32 mouse cellular contexts compared by ENCODE assay signal in the genomic region with DNA sequence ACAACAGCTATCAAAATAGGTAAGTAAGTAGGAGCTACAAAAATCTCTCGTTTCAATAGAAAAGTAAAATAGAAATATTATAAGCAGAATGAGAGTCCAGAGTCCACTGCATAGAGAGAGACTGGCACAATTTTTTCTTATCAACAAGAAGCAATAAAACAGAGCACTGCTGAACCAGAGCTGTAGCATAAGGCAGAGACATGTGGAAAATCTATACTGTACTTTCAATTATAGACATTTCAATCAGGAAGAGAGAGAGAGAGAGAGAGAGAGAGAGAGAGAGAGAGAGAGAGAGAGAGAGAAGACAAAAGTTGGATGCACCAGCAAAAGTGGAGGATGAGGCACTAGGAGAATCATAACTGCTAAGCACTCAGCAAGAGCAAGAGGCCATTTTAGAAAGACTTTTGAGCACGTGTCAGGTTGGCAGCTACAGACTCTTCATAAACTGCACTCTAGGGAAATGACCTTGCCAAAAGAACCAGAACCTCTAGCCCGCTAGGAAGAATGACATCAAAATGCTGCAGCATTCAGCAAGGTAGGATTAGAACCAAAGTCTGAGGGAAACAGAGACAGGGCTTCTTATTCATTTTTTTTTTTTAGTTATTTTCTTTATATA. TPM values are rescaled to one million over a fixed set of nuclear protein-coding genes. Genes with fewer than 3 reads are reported as not detected.
"Had no signal": no experiment of that assay in that cellular context is flagged by ENCODE, and none has a peak within 500 bp of the region (broad histone marks: within the 10 kb centered on the region; RNA-seq: fewer than 3 reads in every experiment).

No protein-coding gene starts in this region.

- DNase-seq: forebrain, postnatal 0 days; gastrocnemius, postnatal 25 days; heart, postnatal 10 days; heart, postnatal 4 days; kidney, postnatal 4 days; left cerebral cortex, postnatal 4 days had no signal

- H3K9ac ChIP-seq: forebrain, postnatal 0 days; heart, embryonic 12.5 days; hindbrain, embryonic 12.5 days; hindbrain, embryonic 14.5 days; kidney, embryonic 15.5 days; limb, embryonic 13.5 days; limb, embryonic 15.5 days; liver, embryonic 12.5 days; liver, embryonic 14.5 days had no signal

- H3K27me3 ChIP-seq: heart, embryonic 12.5 days; hindbrain, embryonic 12.5 days; kidney, embryonic 15.5 days; limb, embryonic 13.5 days; limb, embryonic 15.5 days; liver, embryonic 12.5 days had no signal

- H3K9me3 ChIP-seq: heart, embryonic 10.5 days; heart, embryonic 12.5 days; hindbrain, embryonic 10.5 days; hindbrain, embryonic 12.5 days; kidney, embryonic 15.5 days; limb, embryonic 13.5 days; limb, embryonic 15.5 days; liver, embryonic 12.5 days had no signal

- H3K4me3 ChIP-seq: heart, embryonic 10.5 days; heart, embryonic 12.5 days; hindbrain, embryonic 10.5 days; hindbrain, embryonic 12.5 days; kidney, embryonic 15.5 days; layer of hippocampus, adult 2 months; left cerebral cortex, adult 2 months; limb, embryonic 13.5 days; limb, embryonic 15.5 days; liver, embryonic 12.5 days had no signal

- H3K27ac ChIP-seq: heart, embryonic 10.5 days; hindbrain, embryonic 10.5 days; hindbrain, embryonic 12.5 days; hindbrain, embryonic 14.5 days; kidney, embryonic 15.5 days; kidney, postnatal 0 days; layer of hippocampus, adult 2 months; left cerebral cortex, adult 2 months; limb, embryonic 13.5 days; limb, embryonic 15.5 days; liver, embryonic 12.5 days; liver, embryonic 14.5 days had no signal

- H3K4me1 ChIP-seq: heart, embryonic 10.5 days; heart, embryonic 12.5 days; hindbrain, embryonic 10.5 days; hindbrain, embryonic 12.5 days; kidney, embryonic 15.5 days; limb, embryonic 13.5 days; limb, embryonic 15.5 days; liver, embryonic 12.5 days had no signal

- ATAC-seq: forebrain, postnatal 0 days; hindbrain, embryonic 16.5 days; inflammation-experienced regulatory T-cells, adult 6 months; liver, embryonic 12.5 days had no signal

- H3K4me2 ChIP-seq: heart, embryonic 12.5 days; hindbrain, embryonic 12.5 days; hindbrain, embryonic 14.5 days; kidney, embryonic 15.5 days; limb, embryonic 13.5 days; limb, embryonic 15.5 days; liver, embryonic 12.5 days had no signal

- H3K36me3 ChIP-seq: heart, embryonic 10.5 days; heart, embryonic 12.5 days; hindbrain, embryonic 10.5 days; hindbrain, embryonic 12.5 days; kidney, embryonic 15.5 days; limb, embryonic 13.5 days; limb, embryonic 15.5 days; liver, embryonic 12.5 days had no signal

RNA-seq across cellular contexts. Expression of a gene that starts 26.3 kb away (rescaled TPM):
- total RNA-seq: forebrain, postnatal 0 days; gastrocnemius, adult 18-20 months; gastrocnemius, adult 8-10 months; gastrocnemius, postnatal 25 days; gastrocnemius, postnatal 4 days; heart, adult 8-10 months; heart, postnatal 10 days; heart, postnatal 25 days; heart, postnatal 4 days; layer of hippocampus, adult 2 months; left cerebral cortex, adult 2 months had no signal
- polyA plus RNA-seq: forebrain, postnatal 0 days; heart, embryonic 10.5 days; heart, embryonic 12.5 days; heart, embryonic 14.5 days; hindbrain, embryonic 10.5 days; hindbrain, embryonic 12.5 days; hindbrain, embryonic 14.5 days; hindbrain, embryonic 16.5 days; inflammation-experienced regulatory T-cells, adult 6 months; kidney, adult 2 months; limb, embryonic 11.5 days; liver, adult 2 months; liver, embryonic 12.5 days had no signal

RNA-seq across cellular contexts. Expression of a gene that starts 38.8 kb away (rescaled TPM):
- total RNA-seq: forebrain, postnatal 0 days; gastrocnemius, adult 18-20 months; gastrocnemius, adult 8-10 months; gastrocnemius, postnatal 25 days; gastrocnemius, postnatal 4 days; granulocyte monocyte progenitor cell, adult 5-6 weeks; heart, adult 8-10 months; heart, postnatal 10 days; heart, postnatal 25 days; heart, postnatal 4 days; left cerebral cortex, postnatal 25 days; liver, adult 2 months had no signal
- polyA plus RNA-seq: forebrain, postnatal 0 days; heart, embryonic 10.5 days; heart, embryonic 12.5 days; heart, embryonic 14.5 days; hindbrain, embryonic 10.5 days; hindbrain, embryonic 12.5 days; hindbrain, embryonic 14.5 days; hindbrain, embryonic 16.5 days; inflammation-experienced regulatory T-cells, adult 6 months; kidney, adult 2 months; kidney, embryonic 15.5 days; kidney, postnatal 0 days; limb, embryonic 11.5 days; liver, adult 2 months; liver, embryonic 12.5 days; liver, embryonic 14.5 days had no signal
